Mouse (Mus musculus): ENCODE data around the gene Ubtf.

DNA sequence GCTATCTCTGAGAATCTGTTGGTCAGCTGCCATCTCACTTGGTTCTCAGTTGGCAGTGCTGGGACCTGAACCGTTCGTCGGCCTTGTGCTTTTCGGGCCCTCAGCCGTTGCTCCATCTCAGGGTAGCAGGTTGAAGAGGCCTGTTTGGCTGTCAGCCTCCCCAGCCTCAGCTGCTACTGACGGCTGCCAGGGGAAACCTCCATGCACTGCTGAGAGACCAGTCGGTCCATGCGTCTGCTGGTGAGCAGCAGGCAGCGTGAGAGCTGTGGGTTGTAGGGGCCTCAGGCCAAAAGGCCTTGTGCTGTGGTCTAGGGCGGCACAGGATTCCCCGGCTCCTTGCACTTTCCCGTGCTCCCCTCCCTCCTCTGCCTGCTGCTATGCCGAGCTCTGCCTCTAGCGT lies 53.7 kb downstream of the Ubtf start:
- TF ChIP-seq CTCF (IDR thresholded peaks at IDR 0.05; ENCODE audit: insufficient read depth, low read length) (no peak), POLR2A (IDR thresholded peaks at IDR 0.05; ENCODE audit: borderline replicate concordance, extremely low read depth, low read depth, low read length) (no peak)

All from lung, adult 2 months (tissue).